Mouse (Mus musculus): ENCODE measurements around the gene Tob1.
A peak's percentile ranks its signal among the peaks of the same experiment; 100 is the strongest.

Gene Tob1

DNA sequence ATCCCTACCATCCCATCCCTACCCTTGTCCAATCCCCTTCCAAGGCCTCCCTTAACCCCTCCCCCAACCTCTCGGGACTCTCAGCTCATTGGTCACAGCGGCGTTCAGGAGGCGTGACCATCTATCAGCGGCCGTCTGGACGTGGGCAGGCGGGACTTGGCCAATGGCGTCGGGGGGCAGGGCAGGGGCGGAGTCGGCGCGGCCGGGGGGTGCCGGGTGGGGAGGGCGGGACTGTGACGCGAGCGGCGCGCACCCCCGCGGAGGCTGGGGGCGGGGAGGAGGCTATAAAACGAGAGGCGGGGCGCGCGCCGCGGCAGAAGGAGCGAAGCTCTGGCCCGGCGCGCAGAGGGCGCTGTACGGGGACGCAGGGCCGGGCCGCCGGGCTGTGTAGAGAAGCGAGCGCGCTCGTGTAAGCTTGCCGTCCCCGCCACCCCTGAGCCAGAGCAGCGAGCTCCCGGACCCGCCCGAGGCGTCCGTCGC is at the start of gene Tob1:
Gene Tob1 (plus strand): TSS at position 331 of the 480 bp plus-strand sequence.
- peak; percentile 97 to 98 for DNase-seq (ENCODE audit: low spot score in 2 of 2)

GRCm38 (mm10) chr11:94161867-94162581 is 49.2 kb upstream of the Tob1 start:
- no peak for DNase-seq (ENCODE audit: low spot score in 2 of 2)

DNA sequence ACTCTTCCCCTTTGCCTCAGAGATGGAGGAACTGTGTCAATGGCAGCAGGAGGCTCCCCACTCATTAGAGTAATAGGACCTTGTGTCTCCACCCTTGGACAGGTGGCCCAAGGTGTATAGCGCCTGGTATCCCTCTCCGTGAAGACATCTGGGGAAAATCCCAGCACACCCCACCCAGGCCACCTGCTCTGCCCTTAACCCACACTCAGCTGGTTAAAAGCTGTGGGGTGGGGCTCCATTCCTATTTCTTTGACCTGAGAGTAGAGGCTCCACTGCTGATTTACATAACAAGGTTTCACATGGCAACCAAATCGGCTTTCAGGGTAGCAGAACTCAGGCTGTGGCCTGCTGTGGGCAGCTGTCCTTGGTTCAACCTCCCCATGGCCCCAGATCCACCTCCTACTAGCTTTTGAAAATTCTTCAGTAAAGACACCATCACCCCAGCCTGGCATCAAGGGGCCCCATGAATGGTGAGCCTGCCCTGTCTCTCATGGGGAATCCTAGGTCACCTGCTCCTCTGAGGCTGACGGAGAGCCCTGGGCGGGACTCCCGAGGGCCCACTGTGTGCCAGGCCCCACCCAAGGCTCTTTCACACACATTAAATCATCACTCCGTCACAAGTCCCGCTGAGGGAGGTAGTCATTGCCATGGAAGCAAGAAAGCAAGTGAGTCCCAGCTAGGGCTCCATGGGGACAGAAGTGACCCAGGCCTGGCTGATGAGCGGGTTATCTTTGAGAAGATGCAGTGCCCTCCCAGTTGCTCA is 48.1 kb upstream of the Tob1 start:
- DNase-seq (ENCODE audit: low spot score in 2 of 2): no peak

- DNase-seq (ENCODE audit: low spot score in 2 of 2): no peak
Observed at GRCm38 (mm10) chr11:94165745-94166144, 45.5 kb upstream of the Tob1 start.

GRCm38 (mm10) chr11:94168238-94168637 is 43.0 kb upstream of the Tob1 start:
- no peak for DNase-seq (ENCODE audit: low spot score in 2 of 2)

DNA sequence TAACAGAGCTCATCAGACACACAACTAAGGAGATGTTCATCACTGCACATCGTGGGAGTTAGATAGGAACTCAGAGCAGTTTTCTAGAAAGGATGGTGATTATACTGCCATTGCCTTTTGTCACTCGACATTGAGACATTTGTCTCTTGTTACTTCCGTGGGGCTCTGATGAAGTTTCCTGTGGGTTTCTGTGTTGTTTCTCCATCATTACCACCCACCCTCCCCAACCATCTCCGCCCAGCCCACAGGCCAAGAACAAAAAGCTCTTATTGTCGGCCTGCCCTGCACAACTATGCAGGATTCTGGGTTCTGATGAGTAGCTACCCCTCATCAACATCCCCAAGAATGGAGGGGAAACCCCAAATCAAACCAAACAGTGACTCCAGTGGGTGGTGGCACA is 41.7 kb upstream of the Tob1 start:
- no peak for DNase-seq (ENCODE audit: low spot score in 2 of 2)

DNA sequence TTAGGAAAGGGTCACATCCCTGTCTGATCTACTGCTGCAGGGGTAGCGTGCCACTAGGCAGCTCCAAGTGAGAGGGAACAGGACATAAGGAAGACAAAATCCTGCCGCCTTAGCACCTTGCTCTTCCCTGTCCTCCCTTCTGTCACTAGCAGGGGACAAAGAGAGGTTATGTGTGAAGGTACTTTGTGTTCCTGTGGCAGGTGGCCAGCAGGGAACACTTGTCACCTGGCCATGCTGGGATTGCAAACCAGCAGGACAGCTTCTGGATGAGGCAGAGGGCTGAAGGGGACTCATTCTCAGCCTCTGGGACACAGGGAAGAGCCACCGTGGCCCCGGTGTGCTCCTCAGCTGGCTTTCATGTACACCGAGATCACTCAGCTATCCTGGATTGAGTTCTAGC is 39.6 kb upstream of the Tob1 start:
- DNase-seq (ENCODE audit: low spot score in 2 of 2): no peak

GRCm38 (mm10) chr11:94172186-94172585 is 39.1 kb upstream of the Tob1 start:
- no peak for DNase-seq (ENCODE audit: low spot score in 2 of 2)

DNA sequence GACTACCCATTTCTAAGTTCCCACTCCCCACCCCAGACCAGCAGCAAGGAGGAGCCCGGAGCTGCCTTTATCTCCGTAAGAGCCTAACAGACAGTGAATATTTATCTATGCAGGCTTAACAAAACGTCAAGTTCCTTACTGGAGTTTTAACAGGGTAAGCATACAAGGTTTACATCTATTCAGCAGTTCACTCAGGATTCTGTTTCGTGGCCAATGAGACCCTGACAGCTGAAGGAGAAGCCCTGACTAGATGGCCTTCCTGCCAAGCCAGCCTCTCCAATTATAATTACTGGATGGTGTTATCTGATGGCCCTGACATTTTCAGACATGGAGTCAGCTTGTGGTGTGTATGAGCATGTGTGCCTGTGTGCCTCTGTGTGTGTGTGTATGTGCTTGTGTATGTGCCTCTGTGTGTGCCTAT is 37.5 kb upstream of the Tob1 start:
- DNase-seq (ENCODE audit: low spot score in 2 of 2): no peak

- no peak for DNase-seq (ENCODE audit: low spot score in 2 of 2)
Observed at GRCm38 (mm10) chr11:94175288-94175687, 36.0 kb upstream of the Tob1 start.

DNA sequence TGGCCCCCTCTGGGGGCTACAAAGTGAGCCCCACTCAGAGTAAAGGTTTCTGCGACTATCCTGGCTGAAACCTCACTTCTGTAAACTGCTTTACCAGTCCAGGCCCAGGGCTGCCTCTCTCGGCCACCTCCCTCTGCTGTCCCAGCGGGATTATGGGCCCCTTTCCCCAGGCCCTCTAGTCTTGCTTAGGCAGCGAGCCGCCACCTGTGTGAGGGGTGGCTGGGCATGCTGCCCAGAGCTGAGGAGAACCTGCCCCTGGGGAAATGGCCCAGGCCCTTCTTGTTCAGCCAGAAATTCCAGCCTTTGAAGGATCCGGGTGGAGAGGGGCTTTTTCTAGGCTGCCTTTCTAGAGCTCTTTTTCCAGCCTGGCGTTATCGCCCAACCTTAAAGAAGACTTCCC is 35.6 kb upstream of the Tob1 start:
- DNase-seq (ENCODE audit: low spot score in 2 of 2): no peak

GRCm38 (mm10) chr11:94177841-94178585 is 33.2 kb upstream of the Tob1 start:
- DNase-seq (ENCODE audit: low spot score in 2 of 2): no peak

GRCm38 (mm10) chr11:94179768-94180167 is 31.5 kb upstream of the Tob1 start:
- DNase-seq (ENCODE audit: low spot score in 2 of 2): no peak

- DNase-seq (ENCODE audit: low spot score in 2 of 2): no peak
Observed at GRCm38 (mm10) chr11:94180194-94180593, 31.1 kb upstream of the Tob1 start.

DNA sequence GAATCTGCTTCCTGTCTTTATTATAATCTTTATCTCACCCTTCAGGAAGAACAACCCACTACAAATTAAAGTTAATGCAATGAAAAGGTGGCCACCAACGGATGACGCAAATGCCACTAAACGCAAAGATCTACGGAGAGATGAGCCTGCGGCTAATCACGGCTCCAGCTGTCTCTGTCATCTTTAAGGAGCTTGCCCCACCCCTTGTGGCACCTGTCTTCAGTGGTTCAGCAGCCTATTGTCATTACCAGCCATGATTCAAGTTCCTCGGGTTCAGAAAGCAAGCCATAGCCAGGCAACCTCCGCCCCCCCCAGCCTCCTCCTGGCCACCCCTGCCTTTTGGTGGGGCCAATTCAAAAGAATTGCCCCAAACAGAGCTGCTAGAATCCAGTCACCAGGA is 29.6 kb upstream of the Tob1 start:
- no peak for DNase-seq (ENCODE audit: low spot score in 2 of 2)

GRCm38 (mm10) chr11:94182711-94183110 is 28.5 kb upstream of the Tob1 start:
- DNase-seq (ENCODE audit: low spot score in 2 of 2): no peak

GRCm38 (mm10) chr11:94183120-94183519 is 28.1 kb upstream of the Tob1 start:
- DNase-seq (ENCODE audit: low spot score in 2 of 2): no peak

DNA sequence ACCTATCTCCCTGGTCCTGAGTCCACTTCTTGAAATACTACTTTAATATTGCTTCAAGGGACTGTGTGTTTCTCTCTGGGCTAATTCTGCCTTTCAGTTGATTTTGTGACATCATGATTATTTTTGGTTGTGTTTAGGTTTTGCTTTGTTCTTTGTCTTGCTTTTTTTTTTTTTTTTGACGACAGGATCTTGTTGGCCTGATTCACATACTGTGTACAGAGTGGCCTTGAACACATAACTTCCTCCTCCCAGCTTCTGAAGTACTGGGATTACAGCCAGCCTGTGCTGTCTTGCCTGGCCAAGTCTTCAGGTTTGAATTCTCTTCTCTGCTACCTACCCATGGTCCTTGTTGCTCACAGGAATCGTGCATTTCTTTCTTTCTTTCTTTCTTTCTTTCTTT is 27.6 kb upstream of the Tob1 start:
- no peak for DNase-seq (ENCODE audit: low spot score in 2 of 2)

DNA sequence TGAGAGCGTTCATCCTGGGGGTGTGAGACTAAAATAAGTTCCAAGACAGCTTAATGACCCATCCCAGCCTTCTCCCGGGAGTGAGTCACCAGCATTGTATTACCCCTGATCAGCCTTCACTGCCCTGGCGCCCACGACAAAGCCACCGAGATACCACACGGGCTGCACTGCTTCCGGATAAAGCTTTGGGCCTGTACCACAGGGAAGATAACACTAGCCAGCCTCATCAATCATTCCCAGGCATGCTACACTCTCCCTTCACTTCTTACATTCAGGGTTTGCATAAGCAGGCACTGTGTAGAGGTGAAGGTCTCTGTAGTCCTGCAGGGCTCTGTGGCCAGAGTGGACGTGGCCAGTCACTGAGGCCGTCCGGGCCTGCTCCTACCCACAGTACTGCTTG is 21.7 kb upstream of the Tob1 start:
- no peak for DNase-seq (ENCODE audit: low spot score in 2 of 2)

- no peak for DNase-seq (ENCODE audit: low spot score in 2 of 2)
Observed at GRCm38 (mm10) chr11:94190665-94191064, 20.6 kb upstream of the Tob1 start.

- no peak for DNase-seq (ENCODE audit: low spot score in 2 of 2)
Observed at GRCm38 (mm10) chr11:94193109-94193508, 18.1 kb upstream of the Tob1 start.

GRCm38 (mm10) chr11:94196311-94196710 is 14.9 kb upstream of the Tob1 start:
- DNase-seq (ENCODE audit: low spot score in 2 of 2): no peak
